Mouse (Mus musculus) A20 (cell line): ENCODE results near the gene Hecw2.

Experiments used
- DNase-seq: peaks from one replicate; pipeline ENCODE4 v3.0.0-alpha.2; 2011; ENCODE audit warnings: low read depth, low spot score

Hecw2 gene

DNA sequence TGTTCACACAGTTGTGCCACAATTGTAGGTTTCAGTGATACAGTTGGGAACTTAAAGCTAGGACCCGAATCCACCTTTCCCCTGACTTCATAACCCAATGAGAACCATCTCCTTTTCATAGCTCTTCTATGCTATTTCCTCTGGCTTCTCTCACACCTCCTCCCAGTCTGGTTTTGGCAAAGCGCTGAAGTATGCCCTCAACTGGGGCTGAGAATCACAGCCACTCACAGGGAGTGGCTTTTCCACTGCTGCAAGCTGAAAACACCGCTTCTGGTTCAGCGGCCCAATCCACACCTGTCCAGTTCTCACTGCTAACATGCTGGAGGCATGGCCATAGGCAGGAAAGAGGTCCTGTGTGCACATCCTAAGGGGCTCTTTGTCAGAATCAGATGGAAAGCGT is 300.7 kb downstream of the Hecw2 start:
- no peak for DNase-seq

DNA sequence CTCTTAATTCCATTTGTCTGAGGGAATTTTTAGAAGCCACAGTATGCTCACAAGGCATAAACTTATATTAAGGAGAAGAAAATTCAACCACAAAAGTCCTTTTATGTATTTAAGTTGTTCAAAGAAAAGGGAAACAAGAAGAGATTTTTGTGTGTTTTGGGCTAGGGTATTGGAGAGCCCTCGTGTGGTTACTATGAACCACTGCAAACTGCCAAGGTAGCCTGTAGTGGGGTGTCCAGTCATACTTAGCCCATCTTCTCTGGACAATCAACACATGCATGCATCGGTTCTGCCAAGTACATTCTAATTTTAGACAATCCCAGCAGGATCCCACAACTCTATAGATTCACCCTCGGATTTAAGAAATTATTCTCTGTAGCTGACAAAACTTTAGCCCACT is 304.6 kb downstream of the Hecw2 start:
- DNase-seq: peak; percentile 52

DNA sequence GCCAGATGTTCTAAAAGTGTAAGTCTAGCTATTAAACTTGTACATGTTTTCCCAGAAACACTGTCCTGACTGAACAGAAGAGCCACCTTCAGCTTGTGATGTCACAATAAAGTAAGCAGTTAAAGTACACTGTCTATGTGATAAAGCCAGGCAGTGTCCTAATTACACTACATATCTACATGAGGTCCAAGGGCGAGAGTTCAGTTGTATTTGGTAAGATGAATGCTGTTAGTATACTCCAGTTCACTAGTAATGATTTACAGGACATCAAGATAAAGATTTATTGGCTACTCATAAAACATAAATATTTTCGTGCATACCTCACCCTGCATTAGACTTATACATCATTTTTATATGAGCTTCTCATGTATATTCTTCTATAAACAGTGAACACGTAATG is 305.2 kb downstream of the Hecw2 start:
- DNase-seq: no peak

DNA sequence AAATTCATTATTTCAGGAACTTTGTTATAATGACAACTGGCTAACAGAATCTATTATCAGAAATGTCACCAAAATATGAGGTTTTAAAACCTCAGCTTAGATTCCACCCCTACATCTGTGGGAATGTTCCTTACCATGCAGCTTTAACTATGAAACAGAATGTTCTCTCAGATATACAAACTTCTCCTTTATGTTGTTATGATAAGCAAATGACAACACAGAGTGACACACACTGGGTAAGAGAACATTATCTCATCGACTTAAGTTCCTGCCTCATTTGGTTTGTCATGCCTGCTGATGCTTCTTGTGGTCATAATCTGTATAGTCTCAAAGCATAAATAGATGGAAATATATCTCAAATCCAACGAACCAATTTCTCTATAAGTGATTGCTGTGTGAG is 312.5 kb downstream of the Hecw2 start:
- DNase-seq: no peak

DNA sequence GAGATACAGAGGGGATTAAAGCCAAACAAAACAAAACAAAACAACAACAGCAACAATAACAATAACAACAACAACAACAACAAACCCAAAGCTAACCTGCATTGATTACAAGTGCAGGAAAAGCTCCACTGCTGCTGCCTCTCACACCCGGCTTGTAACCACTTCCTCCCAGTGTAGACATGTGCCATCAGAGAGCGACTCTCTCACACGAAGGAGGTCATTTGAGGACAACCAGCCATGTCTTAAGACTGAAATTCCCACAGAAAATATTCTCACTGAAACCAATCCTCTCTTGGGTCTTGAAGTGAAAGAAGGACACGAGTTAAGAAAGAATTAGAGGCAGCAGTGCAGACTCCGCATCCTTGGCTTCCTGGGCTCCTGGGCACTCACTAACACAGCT is 319.0 kb downstream of the Hecw2 start:
- no peak for DNase-seq

DNA sequence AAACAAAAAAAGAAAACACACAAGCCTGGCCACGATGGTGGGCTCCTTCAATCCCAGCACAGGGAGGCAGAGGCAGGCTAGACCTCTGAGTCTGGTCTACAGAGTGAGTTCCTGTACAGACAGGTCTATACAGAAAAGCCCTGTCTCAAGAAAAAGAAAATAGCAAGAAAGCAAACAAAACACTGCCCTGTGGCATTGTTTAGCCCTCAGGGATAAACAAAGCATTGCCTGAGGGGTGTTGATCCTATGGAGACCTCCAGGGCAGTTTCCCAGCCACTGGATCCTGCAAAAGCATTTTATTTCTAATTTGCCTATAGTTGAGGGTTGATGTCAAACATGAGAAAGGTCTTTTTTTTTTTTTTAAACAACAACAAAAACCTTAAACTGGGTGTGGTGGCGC is 327.7 kb downstream of the Hecw2 start:
- DNase-seq: no peak

DNA sequence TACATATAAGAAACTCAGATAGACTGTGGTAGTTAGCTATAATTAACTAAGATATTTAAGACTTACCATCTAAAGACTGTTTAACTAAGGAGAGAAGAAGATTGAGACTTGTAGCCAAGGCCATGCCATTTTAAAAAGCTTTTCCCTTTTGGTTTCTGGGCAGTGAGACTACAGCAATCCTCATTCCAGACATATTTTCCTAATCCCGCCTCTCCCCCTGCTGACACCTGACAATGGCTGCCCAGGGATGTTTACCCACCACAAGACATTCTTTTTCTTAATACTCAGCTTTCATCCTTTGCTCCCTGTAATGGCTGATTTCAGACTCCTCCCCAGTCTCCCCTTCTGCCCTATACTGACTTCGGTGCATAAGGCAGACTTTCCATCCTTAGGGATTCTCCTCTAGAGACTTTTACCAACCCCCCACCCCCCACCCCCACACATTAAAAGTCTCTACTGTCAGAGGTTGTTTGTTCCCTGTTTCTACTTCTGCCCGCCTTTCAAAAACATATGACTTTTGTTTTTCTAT is 328.5 kb downstream of the Hecw2 start:
- DNase-seq: no peak

DNA sequence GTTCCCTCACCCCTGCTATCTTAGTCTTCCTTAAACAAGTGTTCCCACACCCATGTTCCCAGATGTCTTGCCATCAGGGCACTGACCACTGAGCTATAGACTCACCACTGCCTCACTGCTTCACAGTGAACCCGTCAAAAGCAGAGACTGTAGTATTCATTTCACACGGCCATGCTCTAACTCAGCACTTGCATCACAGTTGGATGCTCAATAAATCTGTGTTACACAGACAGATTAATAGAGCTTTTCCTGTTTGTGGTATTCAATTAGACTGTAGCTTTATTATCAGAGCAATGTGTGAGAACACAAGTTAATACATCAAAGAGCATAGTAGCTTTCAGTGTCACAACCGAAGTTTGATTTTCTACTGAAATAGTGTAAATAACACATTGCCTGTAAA is 330.9 kb downstream of the Hecw2 start:
- DNase-seq: no peak

DNA sequence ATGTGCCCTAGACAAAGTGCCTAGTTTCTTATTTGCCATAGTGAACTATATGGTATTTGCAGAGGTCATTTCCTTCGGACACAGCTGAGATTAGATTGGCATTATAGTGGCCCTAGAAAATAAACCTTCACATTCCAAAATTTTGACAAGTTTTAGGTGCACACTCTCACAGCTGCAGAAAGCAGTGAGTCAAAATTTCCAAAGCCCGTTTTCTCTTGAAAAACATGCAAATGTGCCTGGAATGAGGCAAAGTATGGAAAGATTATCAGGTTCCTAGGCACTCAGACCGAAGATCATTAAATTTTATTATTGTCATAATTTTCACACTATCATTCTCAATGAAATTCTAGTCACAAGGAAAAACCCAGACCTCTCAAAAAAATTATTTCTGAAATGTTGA is 334.4 kb downstream of the Hecw2 start:
- no peak for DNase-seq

DNA sequence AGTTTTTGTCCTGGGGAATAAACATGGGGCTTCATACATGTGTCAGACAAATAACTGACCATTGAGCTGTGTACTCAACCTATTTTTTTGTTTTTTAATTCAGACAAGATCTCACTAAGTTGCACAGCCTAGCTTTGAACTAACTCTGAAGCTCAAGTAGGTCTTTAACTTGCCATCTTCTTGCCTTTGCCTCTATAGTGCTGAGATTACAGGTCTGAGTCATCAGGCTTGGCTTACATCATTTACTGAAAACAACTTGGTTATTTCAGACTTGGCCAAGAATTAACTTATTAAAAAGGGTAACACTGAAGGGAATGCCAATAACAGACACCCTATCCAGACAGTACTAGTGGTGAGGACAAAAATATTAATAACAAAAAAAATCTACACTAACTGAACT is 335.8 kb downstream of the Hecw2 start:
- DNase-seq: no peak

DNA sequence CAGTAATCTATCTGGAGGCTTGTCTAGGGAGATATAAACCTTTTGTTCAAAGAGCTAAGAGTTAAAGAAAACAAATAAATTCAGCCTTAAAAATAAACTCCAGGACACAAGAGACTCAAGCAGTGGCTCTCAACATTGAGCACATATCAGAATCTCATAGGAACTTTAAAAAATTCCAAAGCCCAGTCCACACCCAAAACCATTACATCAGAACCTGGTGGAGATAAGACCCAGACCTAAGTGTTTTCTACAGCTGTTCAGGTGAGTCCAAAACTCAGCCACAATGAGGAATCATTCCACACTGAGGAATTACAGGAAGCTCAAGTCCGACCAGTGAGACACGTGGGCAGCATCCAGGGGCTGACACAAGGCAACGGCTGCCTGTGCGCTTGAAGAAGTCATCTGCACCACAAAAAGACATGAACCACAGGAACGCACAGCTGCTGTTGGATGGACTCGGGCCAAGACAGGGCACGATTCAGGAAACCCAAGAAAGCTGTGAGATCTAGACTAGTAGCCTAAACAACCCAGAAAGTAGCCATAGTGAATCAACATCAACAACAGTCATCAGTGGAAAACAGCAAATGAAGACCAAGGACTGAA is 338.4 kb downstream of the Hecw2 start:
- DNase-seq: no peak

DNA sequence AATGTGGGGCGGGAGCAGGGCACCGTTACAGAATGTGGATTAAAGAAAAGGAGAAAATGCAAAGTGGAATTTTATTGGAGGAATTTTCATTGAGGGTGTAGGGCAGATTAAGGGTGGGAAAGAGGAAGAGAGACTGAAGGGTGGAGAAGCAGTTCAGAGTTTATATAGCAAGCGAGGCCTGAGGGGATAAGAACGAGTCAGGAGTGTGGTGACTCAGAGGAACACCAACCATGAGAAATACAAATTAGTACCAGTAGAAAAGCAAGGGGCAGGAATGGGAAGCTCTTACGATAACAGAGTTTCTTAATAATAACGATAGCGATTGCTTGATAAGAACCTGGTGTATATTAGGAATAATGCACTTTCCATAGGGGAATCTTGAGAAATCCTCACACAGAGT is 339.2 kb downstream of the Hecw2 start:
- no peak for DNase-seq

DNA sequence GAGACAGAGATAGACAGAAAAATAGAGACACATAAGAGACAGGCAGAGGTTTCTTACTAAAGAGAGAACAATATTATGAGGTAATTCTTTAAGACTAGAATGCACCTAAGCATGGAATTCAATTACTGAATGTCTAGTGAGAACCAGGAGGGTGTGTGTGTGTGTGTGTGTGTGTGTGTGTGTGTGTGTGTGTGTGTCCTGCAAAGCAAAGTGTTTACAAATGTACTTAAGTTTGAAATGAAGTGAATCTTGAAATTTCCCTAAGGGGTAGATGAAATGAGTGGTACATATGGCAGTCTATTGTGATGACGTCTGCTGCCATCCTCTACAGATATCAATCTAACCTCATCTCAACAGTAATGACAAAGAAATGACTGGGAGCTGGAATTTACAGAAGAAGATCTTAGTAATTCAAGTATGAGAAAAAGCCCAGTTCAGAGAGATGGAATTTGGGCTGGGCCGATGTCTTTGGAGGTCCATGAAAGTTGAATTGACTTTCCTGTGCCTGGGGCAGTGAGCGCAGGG is 342.8 kb downstream of the Hecw2 start:
- DNase-seq: no peak

DNA sequence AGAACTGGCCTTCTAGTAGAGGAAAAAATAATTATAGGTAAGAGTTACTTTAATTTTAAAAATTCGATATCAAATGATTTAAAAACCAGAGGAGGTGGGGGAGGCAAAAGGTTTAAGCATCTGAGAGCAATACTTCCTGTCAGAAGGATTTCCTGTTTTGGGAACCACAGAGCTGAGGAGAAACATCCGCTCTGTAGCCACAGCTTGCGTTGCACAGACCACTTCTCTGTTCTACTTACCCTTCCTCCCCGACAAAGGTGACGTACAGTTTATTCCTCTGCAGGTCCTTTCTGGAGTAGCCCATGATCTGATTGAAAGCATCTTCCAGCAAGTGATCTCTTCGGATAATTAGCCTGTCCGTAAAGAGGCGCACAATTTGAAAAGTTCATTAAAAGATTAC is 343.6 kb downstream of the Hecw2 start:
- peak; percentile 78 for DNase-seq

DNA sequence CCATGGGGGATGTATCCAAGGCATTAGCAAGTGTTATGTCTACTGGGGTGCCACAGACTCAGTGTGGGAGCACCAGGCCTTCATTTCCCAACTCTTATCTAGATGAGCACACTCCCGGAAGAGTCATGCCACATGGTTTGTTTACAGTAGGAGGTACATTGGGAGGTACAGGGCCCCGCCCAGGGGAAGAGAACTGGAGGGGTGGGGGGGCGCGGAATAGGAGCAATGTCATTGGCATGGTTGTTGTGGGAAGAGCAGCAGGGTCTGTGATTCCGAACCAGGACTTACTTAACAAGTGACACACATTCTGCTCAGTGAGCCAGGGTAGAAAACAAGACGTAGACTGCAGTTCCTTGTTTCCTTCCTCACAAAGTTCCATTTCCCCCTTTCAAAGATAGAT is 344.1 kb downstream of the Hecw2 start:
- DNase-seq: peak; percentile 59

DNA sequence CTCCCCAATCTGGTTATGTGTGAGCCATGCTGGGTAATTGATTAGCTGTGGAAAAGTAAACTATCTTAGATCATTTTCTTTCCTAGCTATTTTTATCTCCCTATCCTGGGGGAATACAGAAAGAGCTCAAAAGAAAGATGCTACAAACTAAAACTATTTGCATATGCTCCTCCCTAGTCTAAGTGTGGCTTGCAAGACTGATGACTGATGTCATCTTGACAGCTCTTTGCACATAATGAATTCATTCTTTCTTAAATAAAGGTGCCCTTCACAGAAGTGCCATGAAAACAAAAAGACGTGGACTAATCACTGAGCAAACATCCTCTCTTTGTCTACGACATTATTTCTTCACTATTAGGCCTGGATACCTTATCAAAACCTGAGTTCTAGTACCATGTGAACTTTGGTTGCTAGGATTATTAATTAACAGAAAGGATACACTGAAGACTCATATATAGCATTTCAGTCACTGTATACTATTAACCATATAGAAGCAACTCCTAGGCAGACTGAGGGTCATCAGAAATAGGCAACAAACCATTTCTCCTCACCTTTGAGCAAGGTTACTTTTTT is 348.2 kb downstream of the Hecw2 start:
- no peak for DNase-seq

DNA sequence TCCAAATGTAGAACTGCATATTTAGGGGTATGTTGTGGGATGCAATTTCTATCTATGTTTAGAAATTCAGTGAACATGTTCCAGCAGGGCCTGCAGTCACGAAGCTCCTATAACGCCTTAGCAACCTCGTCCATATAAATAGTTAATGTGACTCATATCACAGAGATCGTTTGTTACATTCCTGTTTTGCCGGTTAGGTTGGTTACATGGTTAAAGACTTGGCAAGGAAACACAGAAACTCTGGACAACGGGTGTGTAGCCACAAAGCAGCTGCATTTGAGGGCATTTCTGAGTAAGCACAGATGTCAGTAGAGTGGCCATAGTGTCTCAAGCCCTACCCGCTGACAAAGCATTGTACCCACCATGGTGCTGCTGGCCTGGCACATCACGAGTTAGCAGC is 349.1 kb downstream of the Hecw2 start:
- no peak for DNase-seq

DNA sequence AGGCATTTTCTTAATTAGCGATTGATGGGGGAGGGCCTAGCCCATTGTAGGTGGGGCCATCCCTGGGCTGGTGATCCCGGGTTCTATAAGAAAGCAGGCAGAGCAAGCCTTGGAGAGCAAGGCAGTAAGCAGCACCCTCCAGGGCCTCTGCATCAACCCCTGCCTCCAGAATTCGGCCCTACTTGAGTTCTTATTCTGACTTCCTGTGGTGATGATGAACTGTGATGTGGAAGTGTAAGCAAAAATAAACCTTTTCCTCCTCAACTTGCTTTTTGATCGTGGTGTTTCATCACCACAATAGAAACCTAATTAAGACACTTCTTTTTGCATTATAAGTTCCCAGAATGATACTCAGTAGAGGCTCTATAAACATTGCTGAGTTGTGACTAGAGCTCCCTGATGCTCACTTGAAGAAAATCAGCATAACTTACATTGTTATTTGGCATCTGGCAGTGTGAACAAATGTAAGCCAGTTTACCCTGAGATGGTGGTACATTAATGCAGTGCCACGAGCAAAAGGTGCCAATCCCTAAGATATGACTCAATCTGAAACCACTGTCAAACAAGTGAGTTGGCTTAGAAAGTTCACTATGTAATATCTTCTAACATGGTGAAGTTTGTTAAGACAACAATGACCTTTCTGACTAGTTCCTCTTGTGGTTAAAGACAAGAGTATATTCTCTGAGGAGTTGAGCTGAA is 349.9 kb downstream of the Hecw2 start:
- peak; percentile 38 for DNase-seq

DNA sequence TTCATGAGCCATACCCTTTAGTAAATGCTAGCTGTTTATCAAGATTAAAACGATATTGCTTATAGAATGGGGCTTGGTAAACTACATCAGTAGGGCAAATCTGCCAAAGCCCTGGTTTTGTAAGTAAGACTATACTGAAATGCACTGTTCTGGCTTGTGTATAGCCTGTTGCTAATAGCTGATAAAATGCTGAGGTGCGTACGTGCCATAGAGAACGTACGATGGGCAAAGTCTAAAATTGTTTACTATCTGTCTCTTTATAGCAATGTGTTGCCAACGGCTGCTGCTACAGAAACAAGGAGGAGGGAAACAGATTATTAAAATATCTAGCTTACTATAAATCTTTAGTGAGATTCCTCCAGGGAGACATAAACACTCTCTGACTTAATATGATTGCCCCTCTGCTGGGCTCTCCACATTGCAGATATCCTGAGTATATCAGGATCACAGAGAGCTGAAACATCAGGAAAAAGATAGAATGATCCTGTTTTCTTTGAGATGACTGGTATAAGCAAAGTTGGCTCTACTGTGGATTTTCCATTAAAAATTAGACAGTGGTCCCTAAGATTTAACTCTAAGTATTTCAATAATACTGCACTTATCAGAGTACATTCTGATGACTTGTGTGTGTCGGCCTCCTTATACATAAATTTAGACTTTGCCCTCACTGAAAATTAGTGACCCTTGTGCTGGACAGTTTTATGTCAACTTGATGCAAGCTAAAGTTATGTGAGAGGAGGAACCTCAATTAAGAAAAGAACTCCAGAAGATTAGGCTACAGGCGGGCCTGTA is 350.6 kb downstream of the Hecw2 start:
- no peak for DNase-seq

DNA sequence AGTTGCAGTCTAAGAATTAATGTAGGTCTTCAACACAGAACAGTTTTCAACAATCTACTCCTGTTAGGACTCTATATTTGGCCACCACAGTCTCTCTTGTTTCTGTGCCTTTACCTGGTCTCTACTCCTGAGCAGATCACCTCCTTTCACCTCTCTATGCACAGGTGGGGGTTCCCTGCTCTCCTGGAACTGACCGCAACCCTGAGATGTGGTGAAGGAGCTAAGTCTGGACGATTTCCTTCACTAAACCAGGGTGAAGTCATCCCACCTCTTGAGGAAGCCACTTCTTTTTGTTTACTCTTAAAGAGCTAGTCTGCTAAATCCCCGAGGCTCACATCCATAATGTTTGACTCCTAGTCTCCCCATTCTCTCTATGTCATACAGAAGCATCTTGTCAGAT is 351.9 kb downstream of the Hecw2 start:
- no peak for DNase-seq

DNA sequence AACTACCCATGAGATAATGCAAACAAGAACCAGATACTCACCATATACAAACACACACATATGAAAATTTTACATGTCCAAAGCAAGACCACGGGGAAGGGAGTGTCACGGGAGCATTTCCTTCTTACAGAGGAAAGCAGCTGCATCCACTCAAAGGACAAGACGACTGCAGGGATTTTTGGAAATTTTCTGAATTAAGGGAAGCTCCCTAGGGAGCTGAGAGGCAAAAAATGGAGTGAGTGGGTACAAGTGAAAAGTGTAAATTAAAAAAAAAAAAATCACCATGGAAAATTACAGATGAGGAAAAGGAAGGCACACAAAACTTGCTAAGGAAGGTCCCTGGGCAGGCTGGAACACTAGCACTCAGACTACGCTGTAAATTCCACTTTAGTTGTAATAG is 353.9 kb downstream of the Hecw2 start:
- DNase-seq: no peak

DNA sequence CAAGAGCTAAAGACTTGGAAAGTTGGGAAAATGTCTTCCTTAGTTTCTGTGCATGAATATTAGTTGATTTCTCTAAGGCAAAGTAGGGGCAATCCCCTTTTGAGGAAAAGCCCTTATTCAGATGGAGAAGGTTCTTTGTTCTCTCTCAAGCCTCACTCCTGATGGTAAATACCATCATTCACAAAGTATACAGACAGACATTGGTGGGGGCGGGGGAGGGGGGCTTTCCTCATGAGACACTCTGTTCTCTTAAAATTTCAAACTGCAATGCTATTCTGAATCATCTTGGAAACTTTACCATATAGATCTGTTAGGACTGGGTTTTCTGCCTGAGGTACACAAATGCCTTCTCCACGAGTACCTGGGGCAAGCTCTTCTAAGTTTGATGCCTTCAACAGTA is 355.6 kb downstream of the Hecw2 start:
- no peak for DNase-seq
